Mouse (Mus musculus) liver, embryonic 14 days (tissue): Measurements from ENCODE around the gene Ccdc121. TPM values are rescaled to one million over a fixed set of nuclear protein-coding genes. Genes with fewer than 3 reads are reported as not detected.

Source experiments
- polyA plus RNA-seq: library from polyadenylated mRNA; depleted of rRNA; stranded (reverse); fragments of >200 nt; gene quantifications from 2 replicates; pipeline ENCODE4 v1.2.3, GENCODE M21; 2012; rRNA removed

The Ccdc121 gene
- polyA plus RNA-seq = not detected in 2 replicates

GRCm38 (mm10) chr1:181511307-181511706 is at the start of gene Ccdc121:
Ccdc121 (minus strand) TSS chr1:181511451.

Other genes with a start within 250 kb of the Ccdc121 start
- gene Cnih3, start 158.8 kb downstream of the Ccdc121 start, polyA plus RNA-seq = 0.01 TPM in 1 of 2 replicates, not detected in the other
- 0.08 and 0.10 TPM in 2 replicates for gene Dnah14, start 65.1 kb upstream of the Ccdc121 start, polyA plus RNA-seq